Mouse (Mus musculus) urinary bladder, postnatal 10 days (tissue): ENCODE data around the gene Mx1.

Source experiments
- DNase-seq: peaks from one replicate; pipeline ENCODE4 v3.0.0; 2022; ENCODE audit warnings: low spot score

The Mx1 gene

DNA sequence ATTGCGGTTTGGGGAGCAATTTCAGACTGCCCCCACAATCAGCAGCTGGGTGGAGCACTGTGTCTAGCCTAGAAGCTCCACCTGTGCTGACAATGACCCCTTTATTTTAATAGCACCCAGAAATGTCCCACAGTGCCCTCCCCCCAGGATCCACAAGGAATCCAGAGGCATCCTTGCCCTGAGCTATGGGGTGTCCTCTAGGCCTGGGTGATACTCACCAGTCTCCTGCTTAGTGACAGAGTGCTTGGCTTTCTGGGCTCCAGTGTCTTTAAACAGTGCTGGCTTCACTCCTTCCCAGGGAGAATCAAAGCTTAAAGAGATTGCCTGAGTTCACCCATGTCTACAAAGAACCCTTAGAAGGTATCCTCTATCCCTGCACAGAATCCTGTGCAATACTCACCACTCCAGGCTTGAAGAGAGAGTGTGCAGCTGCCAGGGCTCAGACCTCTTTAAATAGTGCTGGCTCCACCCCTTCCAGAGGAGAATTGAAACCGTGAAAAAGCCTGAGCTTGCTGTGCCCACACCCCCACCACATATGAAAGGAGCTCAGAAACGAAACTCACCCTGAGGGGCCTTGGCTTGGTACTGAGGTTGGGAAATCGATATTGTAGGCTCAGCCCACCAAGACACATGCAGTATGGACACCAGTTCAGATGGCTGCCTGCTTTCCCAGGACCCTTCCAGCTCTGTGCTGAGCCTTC lies at the start of gene Mx1:
Gene Mx1, minus strand, starts transcription at position 427 of the 701 bp plus-strand sequence.
- DNase-seq = no peak

DNA sequence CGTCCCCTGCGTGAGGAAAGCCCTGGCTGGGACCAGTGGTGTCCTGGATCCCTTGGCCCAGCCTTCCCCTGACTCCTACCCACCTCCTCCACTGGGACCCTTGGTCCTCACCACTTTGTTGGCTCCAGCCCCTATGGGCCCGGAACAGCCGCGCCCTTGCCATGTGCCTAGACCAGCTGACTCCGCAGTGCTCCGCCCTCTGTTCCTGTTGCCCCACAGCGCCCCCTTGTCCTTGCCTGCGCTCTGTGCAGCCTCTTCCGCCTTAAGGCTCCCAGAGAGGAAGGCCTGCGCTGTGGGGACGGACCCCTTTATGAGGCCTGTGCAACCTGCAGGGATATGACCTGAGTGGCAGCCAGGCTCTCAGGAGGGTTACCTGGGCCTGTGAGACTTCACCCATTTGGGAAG lies 49.6 kb upstream of the Mx1 start:
- no peak for DNase-seq

DNA sequence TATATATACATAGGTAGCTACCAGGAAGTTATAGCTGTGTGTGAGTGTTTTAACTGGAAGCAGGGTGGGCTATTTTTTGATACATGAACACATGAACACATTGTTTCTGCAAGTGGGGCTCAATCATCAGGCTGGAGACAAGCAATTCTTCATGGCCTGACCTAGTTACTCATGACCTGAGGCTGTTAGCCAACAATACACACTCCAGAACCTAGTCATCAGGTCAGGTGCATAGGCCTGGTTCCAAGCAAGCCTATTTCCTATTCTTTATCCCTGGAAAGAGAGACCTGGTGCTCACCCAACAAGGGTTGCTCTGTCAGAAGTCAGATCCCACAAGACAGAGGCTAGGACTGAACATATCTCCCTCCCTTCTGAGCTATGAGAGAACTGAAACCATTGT lies 48.8 kb upstream of the Mx1 start:
- no peak for DNase-seq

DNA sequence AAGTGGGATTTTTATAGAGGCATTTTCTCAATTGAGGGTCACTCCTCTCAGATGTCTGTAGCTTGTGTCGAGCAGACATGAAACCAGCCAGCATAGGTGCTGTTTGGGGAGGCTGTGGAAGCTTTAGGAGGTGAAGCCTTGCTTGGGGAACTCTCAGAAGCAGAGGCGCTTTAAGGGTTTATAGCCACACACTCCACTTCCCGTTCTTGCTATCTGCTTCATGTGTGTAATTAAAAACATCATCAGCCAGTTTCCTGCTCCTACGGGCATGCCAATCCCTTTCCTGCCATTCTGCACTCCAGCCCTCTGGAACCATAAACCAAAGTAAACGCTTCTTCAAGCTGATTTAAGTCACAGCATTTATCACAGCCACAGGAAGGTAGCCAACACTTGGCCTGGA lies 48.1 kb upstream of the Mx1 start:
- DNase-seq = no peak

DNA sequence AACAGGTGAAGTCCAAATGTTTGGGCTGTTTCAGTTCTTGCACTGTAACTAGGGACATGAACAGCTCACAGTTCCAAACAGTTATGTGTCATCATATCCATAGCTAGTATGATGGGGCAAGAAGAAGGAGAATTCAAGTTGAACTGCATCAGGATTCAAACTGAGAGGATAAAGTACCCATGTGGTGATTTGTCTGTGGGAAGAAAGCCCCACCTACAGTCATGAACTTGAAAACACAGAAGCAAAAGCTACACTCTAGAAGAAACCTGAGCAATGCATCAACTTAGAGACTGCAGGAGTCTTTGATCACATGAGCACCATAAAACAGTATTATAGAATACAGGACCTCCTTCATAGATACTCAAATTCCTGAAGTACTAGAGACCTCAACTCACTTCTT lies 45.1 kb upstream of the Mx1 start:
- no peak for DNase-seq

DNA sequence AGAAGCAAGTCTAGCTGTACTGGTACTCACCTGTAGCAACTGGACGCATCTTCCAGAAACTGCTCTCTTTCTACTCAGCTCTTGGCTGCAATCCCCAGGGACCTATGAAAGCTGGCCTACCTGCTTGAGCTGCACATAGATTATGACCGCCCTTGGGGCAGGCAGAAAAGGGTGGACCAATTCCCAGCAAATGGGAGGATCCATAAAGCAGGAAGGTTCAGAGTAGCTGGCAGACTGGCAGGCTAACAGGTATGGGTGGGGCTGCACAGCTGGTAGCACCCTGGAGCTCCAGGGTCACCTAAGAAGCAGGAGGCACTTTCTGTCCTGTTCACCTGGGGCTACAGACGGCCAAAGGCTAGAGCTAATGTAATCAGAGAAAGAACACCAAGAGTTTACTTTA lies 42.1 kb upstream of the Mx1 start:
- DNase-seq = no peak

DNA sequence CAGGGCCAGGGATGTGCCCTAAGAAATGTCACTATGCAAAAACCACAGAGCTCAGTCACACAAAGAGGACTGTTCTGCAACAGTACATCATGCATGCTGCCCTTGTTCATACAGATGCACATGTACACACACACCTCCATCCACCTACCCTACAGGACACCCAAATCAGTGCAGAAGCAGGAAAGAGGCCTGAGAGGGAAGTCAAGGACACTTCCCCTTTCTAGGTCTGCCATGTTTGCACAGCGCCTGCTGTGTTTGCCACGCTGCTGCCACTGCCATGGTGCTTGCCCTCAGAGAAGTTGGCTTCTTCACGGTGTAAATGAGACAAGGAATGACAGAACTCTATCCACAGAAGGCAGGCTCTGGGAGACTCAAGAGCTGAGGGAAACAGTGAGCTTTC lies 41.1 kb upstream of the Mx1 start:
- no peak for DNase-seq

DNA sequence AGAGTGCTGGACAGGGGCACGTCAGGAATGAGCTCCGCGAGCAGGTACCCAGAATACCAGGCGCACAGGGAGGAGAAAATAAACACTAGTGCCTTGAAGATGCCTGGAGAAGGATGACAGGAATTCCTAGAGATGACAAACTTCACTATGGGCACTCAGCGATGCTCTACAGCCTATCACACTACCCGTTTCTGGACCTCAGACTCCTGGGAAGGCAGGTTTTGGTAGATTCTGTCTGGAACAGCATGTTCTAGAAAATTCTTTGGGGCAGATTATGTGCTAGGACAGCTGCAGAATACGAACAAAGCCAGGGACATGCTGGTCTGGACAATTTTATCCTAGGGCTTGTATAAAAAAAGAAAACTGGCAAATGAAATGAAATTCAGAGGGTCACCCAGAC lies 38.2 kb upstream of the Mx1 start:
- no peak for DNase-seq

DNA sequence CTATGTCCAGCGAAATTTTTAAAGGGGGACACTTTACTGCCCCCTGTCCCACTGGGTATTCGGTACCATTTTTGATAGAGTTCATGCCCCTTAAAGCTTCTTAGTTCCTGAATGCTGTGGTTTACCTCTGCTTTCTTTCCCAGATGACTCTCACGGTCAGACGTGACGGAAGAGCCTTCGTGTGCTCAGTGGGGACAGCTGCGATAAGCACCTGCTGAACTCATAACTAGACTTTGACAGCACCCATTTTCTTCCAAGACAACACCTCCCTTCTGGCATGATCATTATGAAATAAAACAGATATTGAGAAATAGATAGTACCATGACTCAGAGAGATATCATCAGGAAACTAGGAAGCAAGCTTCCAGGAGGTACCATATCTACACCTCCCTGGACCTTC lies 36.7 kb upstream of the Mx1 start:
- DNase-seq = no peak

DNA sequence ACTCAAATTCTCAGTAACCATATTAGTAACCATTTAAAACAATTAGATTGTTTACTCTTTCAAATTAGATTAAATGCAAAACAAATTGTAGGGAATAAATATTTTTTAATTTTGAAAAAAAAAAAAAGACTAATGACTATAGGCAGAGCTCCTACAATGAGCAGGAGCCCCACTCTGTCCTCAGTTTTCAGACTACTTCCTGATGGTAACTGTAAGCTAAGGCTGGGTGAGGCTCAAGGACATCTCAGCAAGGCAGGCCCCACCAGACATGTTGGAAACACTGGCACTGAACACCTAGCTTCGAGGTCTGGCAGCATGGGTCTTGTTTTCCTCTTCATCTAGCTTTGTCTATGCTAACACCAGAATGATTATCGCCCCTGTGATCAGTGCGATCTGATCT lies 35.4 kb upstream of the Mx1 start:
- DNase-seq = no peak

DNA sequence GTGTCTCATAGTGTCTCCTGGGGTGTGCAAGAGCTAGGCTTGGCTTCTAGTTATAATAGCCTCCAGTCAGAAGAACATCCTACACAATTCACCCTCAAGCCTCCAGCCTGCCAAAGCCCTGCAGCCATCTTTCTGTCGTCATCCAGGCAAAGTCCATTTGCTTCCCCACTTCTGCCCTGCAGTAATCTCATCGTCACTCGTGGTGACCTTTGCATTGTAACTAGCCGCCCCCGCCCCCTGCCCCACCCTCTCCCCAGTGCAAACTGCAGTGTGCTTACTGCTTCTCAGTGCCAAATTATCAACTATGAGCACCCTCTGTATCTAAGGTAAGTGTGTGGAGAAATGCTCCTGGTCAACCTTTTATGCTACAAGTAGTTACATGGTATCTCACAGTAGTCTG lies 35.0 kb upstream of the Mx1 start:
- DNase-seq = no peak

DNA sequence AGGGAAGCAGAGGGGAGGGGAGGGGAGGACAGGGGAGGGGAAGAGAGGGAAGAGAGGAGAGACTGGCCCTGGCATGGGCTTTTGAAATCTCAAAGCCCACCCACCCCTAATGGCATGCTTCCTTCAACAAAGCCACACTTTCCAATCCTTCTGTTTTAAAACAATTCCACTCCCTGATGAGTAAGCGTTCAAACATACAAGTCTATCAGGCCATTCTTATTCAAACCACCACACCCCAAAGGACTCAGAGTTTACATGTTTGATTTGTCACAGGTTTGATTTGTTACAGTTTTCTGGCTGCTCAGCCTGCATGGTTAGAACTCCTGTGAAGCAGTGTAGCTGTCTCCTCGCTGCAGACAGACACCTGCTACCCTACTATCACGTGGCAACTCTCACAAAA lies 33.3 kb upstream of the Mx1 start:
- DNase-seq = no peak

DNA sequence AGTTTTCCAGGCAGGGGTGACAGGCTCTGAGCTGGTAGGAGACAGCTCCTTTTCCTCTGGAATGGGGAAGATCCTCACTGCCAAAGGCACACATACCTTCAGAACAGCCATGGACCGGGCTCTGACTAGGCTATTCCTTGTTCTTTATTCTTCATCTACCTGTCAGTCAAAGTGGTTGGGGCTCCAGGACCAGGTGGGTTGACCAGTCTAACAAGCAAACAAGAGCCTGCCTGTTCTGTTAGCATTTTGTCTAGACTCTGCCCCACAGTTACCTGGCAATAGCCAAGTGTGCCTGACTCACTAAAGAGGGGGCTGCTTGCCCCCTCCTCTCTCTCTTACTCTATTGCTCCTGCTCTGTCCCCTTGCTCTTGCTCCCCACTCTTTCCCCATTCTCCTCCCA lies 29.7 kb upstream of the Mx1 start:
- no peak for DNase-seq

DNA sequence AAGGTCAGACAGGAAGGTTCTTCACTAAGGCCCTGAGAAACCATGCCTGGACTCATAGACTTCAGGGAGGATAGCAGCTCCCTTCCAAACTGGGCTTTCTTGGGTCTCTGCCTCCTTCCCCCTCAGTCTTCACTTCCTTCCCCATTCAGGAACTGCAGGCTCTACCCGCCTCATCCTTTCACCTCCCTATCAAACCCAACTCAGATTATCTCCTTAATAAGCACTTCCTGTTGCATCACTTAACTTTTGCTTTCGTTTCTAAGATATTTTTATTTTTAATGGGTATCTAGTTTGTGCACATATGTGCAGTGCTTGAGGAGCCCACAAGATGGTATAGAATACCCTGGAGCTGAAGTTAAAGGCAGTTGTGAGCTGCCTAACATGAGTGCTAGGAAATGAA lies 15.9 kb upstream of the Mx1 start:
- no peak for DNase-seq

DNA sequence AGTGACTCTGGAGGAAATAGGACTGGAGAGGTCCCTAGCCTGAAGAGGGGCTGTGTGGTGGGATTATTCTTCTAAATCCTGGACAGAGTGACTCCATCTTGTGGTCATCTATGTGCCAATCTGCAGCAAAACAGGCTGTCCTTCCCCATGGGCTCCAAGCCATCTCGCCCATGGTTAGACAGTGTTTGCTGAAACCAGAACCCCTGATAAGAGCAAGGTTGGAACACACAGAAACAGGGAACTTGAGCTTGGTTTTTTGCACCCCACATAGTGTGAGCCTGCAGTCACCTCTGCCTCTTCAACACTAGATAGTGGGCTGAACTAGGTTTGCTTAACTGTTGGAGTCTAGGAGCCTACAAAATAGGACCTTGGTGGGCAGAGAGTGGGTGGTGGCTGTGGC lies 13.8 kb upstream of the Mx1 start:
- DNase-seq = no peak

DNA sequence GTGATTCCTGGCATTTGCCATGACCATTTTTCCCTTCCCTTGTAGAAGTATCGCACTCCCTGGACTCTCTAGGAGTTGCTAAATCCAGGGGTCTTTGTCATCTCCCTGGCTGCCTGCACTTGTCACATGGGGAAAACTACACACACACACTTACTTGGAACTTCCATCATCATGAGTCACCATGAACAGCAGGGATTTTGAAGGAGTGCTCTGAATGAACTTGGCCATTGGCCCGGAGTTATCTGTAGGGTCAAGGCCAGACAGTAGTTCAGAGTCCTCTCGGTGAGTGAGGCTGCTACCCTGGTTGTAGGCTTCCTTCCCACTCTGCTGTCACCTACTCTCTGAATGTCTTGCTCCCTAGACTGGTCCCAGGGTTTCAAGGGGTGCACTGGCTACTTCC lies 12.9 kb upstream of the Mx1 start:
- DNase-seq = no peak

DNA sequence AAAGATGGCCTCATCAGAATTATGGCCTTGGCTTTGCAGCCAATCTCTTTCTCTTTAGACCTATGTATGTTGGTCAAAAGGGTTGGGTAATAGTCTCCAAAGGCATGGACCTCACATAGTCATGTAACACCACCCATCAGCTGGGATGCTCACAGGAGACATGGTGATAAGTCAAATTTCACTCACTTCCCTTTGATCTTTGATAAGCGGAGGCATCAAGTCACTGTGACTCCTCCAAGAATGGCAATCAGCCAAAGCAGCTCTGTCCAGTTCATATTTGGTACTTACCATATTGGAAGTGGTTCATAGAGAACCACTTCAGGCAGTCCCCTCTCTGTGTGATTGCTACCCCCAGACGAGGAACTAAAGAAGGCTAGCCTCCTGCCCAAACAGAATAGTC lies 12.0 kb upstream of the Mx1 start:
- DNase-seq = no peak

DNA sequence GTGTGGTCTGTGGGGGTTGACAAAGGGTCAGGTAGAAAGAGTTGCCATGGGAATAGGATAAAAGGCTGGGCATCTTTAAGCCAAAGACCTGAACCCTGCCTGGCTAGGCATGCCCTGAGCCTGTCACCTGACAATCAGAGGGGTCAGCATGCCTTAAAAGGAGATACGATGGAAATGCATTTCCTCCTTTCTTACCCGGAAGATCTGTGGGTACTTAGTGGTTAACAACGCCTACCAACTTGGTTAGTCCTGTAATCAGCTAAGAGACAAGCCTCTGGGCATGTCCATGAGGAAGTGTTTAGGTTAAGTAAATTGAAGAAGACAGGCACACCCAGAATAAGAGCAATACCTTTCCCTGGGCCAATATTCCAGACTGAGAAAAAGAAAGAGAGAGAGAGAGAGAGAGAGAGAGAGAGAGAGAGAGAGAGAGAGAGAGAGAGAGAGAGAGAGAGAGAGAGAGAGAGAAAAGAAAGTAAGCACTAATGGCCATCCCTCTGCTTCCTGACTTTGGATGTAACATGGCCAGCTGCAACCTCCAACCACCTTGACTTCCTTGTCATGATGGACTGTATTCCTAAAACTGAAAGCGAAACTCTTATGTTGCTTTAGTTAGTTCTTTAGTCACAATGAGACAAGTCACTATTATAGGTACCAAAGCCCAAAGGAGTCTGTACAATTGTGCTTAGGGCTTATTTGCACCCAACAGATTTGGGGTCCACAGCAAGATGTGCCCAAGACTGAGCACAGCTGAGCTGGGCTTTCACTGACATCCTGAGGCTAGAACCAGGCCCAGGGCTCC lies 5.5 kb upstream of the Mx1 start:
- no peak for DNase-seq

DNA sequence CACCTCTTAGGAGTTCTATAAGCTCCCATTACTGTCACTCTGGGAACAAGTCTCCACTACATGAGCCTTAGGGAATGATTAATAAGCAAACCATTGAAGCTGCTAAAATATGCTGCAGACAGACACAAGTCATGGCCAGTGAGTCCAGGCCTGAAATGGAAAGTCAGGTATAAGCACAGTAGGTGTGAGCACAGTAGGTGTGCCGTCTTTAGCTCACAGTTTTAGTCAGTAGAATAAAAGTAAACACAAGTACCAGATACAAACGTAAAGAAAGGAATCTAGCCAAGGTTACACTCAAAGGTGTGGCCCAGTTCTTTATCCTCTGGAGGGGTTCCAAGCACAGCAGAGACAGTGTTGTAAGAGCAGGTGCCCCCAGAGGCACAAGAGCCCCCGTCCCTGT lies 4.8 kb upstream of the Mx1 start:
- DNase-seq = no peak

DNA sequence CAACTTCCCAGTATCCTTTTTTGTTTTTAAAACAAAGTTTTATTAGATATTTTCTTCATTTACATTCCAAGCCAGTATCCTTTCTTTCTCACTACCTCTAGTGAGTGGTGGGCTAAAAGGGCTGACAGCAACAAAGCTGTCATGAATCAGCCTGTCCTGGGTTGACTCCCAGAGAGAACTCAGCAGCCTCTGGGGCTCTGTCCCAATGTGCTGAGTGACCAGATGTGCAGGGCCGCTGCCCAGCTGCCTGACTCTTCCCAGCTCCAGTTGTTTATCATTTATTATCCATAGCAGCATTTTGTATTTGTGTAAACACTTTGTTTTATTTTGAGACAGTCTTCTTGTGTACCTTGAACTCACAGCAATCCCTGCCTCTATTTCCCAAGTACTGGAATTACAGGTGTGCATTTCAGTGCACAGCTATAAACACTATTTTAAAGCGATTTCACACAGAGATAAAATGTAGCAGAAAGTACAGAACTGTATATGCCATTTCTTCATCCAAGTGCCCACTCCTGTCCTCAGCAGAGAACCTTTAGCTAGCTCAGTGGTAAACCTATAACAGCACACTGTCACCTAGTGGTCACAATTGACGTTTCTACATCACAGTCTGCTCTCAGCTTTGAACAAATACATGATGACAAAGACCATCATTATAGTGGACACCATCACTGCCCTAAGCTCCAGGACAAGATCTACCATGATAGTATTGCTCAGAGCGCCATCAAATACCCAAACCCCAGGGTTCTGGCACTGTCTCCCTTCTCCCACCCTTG lies 3.7 kb upstream of the Mx1 start:
- no peak for DNase-seq

DNA sequence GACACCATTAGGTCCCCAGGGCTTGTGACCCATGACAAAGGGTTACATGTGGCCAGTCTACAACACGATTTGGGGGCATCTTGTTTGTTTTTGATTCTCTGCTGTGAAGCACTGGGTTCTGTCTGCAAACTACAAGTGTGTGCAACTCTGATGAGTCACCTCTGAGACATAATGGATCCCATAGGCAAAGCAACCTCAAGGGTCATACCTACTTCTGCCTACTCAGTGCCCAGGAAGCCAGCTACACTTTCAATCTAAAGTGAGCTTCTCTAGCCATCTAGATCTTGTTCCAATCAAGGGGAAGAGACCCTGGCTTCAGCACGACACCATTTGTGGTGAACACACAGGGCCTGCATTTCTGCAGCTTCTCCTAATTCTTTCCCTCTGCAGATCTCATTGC lies 1.4 kb downstream of the Mx1 start:
- DNase-seq = no peak

DNA sequence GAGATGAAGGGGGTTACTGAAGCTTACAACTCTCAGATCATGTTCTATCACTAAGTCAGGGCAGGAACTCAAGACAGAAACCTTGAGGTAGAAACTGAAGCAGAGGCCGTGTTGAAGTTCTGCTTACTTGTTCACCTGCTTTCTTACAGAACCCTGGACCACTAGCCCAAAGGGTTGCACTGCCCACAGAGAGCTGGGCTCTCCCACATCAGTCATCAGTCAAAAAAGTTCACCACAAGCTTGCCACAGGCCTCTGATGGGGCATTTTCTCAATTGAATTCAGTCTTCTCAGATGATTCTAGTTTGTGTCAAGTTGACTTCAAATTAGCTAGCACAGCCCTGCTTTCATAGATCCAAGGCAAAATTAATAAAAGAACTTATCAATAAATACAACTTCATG lies 2.9 kb downstream of the Mx1 start:
- no peak for DNase-seq

DNA sequence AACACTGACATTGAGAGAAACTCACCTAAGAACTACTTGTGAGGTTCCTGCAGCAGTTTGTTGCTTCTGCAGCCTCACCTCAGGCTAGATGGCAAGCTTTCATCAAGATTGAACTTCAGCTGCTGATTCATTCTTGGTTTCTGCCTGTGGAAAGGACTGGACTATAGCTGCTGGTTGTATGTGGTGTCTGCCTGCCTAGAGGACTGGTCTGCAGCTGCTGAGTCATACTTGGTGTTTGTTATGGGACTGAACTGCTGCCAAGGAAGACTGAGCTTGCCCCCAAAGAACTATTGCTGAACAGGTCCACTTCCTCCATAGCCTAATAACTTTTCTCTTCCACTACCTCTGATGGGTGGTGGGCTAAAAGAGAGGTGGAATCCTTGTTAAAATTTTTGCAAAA lies 15.3 kb downstream of the Mx1 start:
- no peak for DNase-seq
